Mouse (Mus musculus) cerebellum, adult 2 months (tissue): Measurements from ENCODE around the gene Cdh22. TPM values are rescaled to one million over a fixed set of nuclear protein-coding genes. Genes with fewer than 3 reads are reported as not detected.

ENCODE experiments used
- DNase-seq, 2 experiments: peaks; one replicate each; pipeline ENCODE4 v3.0.0; 2021
- H3K27ac ChIP-seq: fragments of 200-500 bp; 2 replicates; pipeline ENCODE4 v1.5.1; 2012; ENCODE audit warnings: low read length, control low read depth, inconsistent platforms; ENCODE audit not compliant: insufficient read depth
- H3K27me3 ChIP-seq: fragments of 200-500 bp; 2 replicates; pipeline ENCODE4 v1.6.1; 2012; ENCODE audit warnings: inconsistent platforms, mild to moderate bottlenecking, low read length, moderate library complexity; ENCODE audit not compliant: control insufficient read depth, insufficient read depth
- H3K4me1 ChIP-seq: fragments of 200-500 bp; 2 replicates; pipeline ENCODE4 v1.6.1; 2011; ENCODE audit warnings: low read length; ENCODE audit not compliant: control insufficient read depth, insufficient read depth
- H3K4me3 ChIP-seq: fragments of 200-500 bp; replicated peaks from 2 replicates; pipeline ENCODE3; 2011; ENCODE audit warnings: mild to moderate bottlenecking, low read depth, low read length, control low read depth; ENCODE audit not compliant: insufficient read depth
- CTCF ChIP-seq: fragments of 200-500 bp; IDR thresholded peaks from 2 replicates; pipeline ENCODE4 v1.5.1; 2011; ENCODE audit warnings: low read depth, mild to moderate bottlenecking, control low read depth, low read length, moderate library complexity, borderline replicate concordance; ENCODE audit not compliant: insufficient read depth
- POLR2A ChIP-seq: fragments of 200-500 bp; IDR thresholded peaks from 2 replicates; pipeline ENCODE4 v1.6.1; 2011; ENCODE audit warnings: low read length, control low read depth, borderline replicate concordance; ENCODE audit not compliant: insufficient read depth
- WGBS: fragments of 180-500 bp; shearing (Covaris S2); methylation state at CpG from one replicate; pipeline ENCODE4 v1.1.7; 2018; 5-methylcytosine and 5-hydroxymethylcytosine counted together
- polyA plus RNA-seq: library from polyadenylated mRNA; depleted of rRNA; stranded (reverse); fragments of >200 nt; gene quantifications from 2 replicates; pipeline ENCODE4 v1.2.3, GENCODE M21; 2012

Cdh22 gene
- polyA plus RNA-seq, 1 experiment = 51.9 TPM

GRCm38 (mm10) chr2:165248967-165249366 lies 14.3 kb upstream of the Cdh22 start:
- WGBS = 47% methylated on average over 3 of the region's 3 CpGs

DNA sequence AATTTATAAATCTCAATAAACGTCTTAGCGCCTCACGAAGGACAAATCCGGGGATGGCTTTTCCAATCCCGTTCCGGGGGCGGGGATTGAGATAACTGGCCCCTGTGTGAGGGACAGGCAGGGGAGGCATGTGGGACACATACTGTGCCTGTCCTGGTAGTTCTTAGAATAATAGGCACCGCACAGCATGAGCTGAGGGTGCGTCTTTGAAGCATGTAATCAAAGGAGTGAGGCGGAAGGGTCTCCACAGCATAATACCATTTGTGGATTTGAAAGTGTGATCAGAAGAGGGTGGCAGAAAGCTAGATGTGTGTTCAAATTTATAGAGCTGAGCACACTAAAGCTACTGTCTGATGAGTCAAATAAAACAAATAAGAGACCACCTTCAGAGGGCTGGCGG lies 11.7 kb upstream of the Cdh22 start:
- Histone ChIP-seq H3K4me3 (no peak overlapping the region), H3K4me1 (peaks cover 32% of the 10 kb centered on the region), H3K27me3 (no peaks in the 10 kb centered on the region), H3K27ac (no peak overlapping the region)
- no peak for DNase-seq
- 85% methylated on average over 11 of the region's 11 CpGs for WGBS
- TF ChIP-seq CTCF = no peak

More at GRCm38 (mm10) chr2:165248967-165249366, 14.3 kb upstream of the Cdh22 start:
- Histone ChIP-seq H3K27ac (no peak overlapping the region), H3K4me1 (peaks cover 32% of the 10 kb centered on the region), H3K27me3 (no peaks in the 10 kb centered on the region), H3K4me3 (no peak overlapping the region)
- TF ChIP-seq CTCF = no peak
- no peak for TF ChIP-seq POLR2A
- no peak for DNase-seq

GRCm38 (mm10) chr2:165243122-165243720 lies 8.6 kb upstream of the Cdh22 start:
- DNase-seq = peak; percentile 79 to 87
- Histone ChIP-seq H3K4me3 (peak overlapping the region; percentile 1), H3K27ac (peak overlapping the region; percentile 29), H3K27me3 (no peaks in the 10 kb centered on the region), H3K4me1 (peaks cover 36% of the 10 kb centered on the region)
- WGBS = 6% methylated on average over 11 of the region's 11 CpGs
- TF ChIP-seq CTCF (no peak), POLR2A (no peak)

DNA sequence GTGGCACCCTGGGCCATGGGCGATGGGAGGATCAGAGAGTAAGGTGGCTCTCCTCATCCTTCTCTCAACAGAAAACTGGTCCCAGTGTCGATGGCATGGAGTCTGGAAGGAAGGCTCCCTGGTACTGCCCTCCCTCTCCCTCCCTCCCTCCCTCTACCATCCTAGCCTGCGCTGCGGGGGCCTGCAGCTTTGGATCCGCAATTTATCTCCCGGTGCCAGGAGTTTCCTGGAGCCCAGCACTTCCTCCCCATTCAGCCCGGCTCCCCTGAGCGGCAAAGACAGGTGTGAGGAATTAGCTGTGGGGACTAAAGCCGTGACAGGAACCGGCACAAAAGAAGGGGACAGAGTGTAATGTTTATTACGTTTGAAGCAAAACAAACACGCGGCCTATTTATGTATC lies 7.9 kb upstream of the Cdh22 start:
- peaks cover 36% of the 10 kb centered on the region for H3K4me1 ChIP-seq
- peak overlapping the region; percentile 32 for H3K27ac ChIP-seq
- H3K4me3 ChIP-seq = no peak overlapping the region
- TF ChIP-seq POLR2A (no peak), CTCF (no peak)
- 7% methylated on average over 13 of the region's 13 CpGs for WGBS
- DNase-seq = peak; percentile 61 to 68
- no peaks in the 10 kb centered on the region for H3K27me3 ChIP-seq

- no peaks in the 10 kb centered on the region for H3K27me3 ChIP-seq
- no peak for DNase-seq
- 68% methylated on average over 7 of the region's 7 CpGs for WGBS
- H3K4me1 ChIP-seq = peaks cover 36% of the 10 kb centered on the region
- TF ChIP-seq CTCF (no peak), POLR2A (no peak)
- no peak overlapping the region for H3K27ac ChIP-seq
- no peak overlapping the region for H3K4me3 ChIP-seq
These were observed 7.1 kb upstream of the Cdh22 start for GRCm38 (mm10) chr2:165241786-165242185.

- H3K27ac ChIP-seq = no peak overlapping the region
- no peaks in the 10 kb centered on the region for H3K27me3 ChIP-seq
- H3K4me1 ChIP-seq = peaks cover 39% of the 10 kb centered on the region
- 54% methylated on average over 8 of the region's 8 CpGs for whole genome bisulfite sequencing
- no peak for TF ChIP-seq POLR2A
- no peak for TF ChIP-seq CTCF
- H3K4me3 ChIP-seq = no peak overlapping the region
- no peak for DNase-seq
These were observed 5.7 kb upstream of the Cdh22 start for GRCm38 (mm10) chr2:165240371-165240770.

- no peak overlapping the region for H3K27ac ChIP-seq
- H3K4me3 ChIP-seq = no peak overlapping the region
- TF ChIP-seq CTCF = no peak
- no peak for TF ChIP-seq POLR2A
- no peaks in the 10 kb centered on the region for H3K27me3 ChIP-seq
- 20% methylated on average over 15 of the region's 15 CpGs for WGBS
- DNase-seq = peak in 1 of 2 experiments; percentile 49
- H3K4me1 ChIP-seq = peaks cover 42% of the 10 kb centered on the region
These were observed 5.0 kb upstream of the Cdh22 start for GRCm38 (mm10) chr2:165239533-165240144.
